Mouse (Mus musculus): ENCODE data around the gene Mars.
A peak's percentile ranks its signal among the peaks of the same experiment; 100 is the strongest.

- TF ChIP-seq EP300 (IDR thresholded peaks at IDR 0.05; ENCODE audit: low read depth) (peak; percentile 80), CTCF (IDR thresholded peaks at IDR 0.05; ENCODE audit: low read depth) (no peak)
Observed at GRCm38 (mm10) chr10:127266112-127267091, 45.2 kb downstream of the Mars start, which contains the start of gene Dctn2.
